Comparison of ENCODE assay signal across 21 mouse cellular contexts in the genomic region with DNA sequence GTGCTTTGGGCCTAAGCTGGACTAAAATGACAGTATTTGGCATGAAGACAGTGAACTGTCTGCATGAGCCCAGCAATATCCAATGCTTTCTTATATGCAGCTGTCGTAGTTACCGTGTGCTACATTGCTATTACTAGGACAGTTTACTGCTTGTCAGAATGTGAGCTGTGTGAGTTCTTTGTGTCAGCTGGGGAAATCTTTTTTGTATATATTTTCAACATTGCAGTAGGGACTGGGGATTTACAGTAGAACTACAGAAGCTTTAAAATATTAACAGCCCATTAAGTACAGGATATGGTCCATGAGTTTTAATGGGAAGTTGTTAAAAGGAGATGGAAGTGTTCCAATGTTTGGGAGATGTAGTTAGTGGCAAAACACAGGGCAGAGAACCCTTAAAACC. TPM values are rescaled to one million over a fixed set of nuclear protein-coding genes. Genes with fewer than 3 reads are reported as not detected.
A peak's percentile ranks its signal among the peaks of the same experiment; 100 is the strongest.
DNase-seq lines count a peak whose midpoint lies in the region; ATAC-seq and TF ChIP-seq lines count a peak whose summit lies in the region.
"Had no signal": no experiment of that assay in that cellular context is flagged by ENCODE, and none has a peak within 500 bp of the region (broad histone marks: within the 10 kb centered on the region; RNA-seq: fewer than 3 reads in every experiment).

No protein-coding gene starts in this region.

- DNase-seq in lung, embryonic 14.5 days = peak; percentile 87
- no peak for DNase-seq in lung, postnatal 10 days
- no peak for DNase-seq in stomach, postnatal 0 days (ENCODE audit: low spot score)
- no peak for DNase-seq in yolk sac, embryonic 10.5 days (ENCODE audit: low spot score)
- DNase-seq: adrenal gland, postnatal 10 days; cerebellum, adult 2 months; cerebellum, postnatal 25 days; gastrocnemius, postnatal 10 days; kidney, postnatal 4 days; lung, postnatal 14 days had no signal

- H3K4me1 ChIP-seq in intestine, embryonic 15.5 days (replicated peaks) = no peaks in the 10 kb centered on the region
- no peaks in the 10 kb centered on the region for H3K4me1 ChIP-seq in intestine, postnatal 0 days (replicated peaks; ENCODE audit: control insufficient read depth, insufficient read depth, low read length)
- no peaks in the 10 kb centered on the region for H3K4me1 ChIP-seq in lung, embryonic 14.5 days (ENCODE audit: insufficient read depth)
- no peaks in the 10 kb centered on the region for H3K4me1 ChIP-seq in stomach, embryonic 15.5 days
- no peaks in the 10 kb centered on the region for H3K4me1 ChIP-seq in stomach, postnatal 0 days (replicated peaks; ENCODE audit: control insufficient read depth, insufficient read depth)
- H3K4me1 ChIP-seq in neural tube, embryonic 15.5 days = peaks cover 2% of the 10 kb centered on the region; the same call in 1 of the 2 replicates
- H3K4me1 ChIP-seq: embryonic facial prominence, embryonic 15.5 days; forebrain, embryonic 15.5 days; midbrain, embryonic 15.5 days had no signal

- no peaks in the 10 kb centered on the region for H3K9me3 ChIP-seq in intestine, embryonic 15.5 days
- H3K9me3 ChIP-seq in intestine, postnatal 0 days (ENCODE audit: control insufficient read depth) = no peaks in the 10 kb centered on the region
- H3K9me3 ChIP-seq in lung, embryonic 14.5 days (ENCODE audit: low read depth, low read length) = no peaks in the 10 kb centered on the region
- no peaks in the 10 kb centered on the region for H3K9me3 ChIP-seq in stomach, embryonic 15.5 days
- no peaks in the 10 kb centered on the region for H3K9me3 ChIP-seq in stomach, postnatal 0 days (ENCODE audit: control insufficient read depth, low read length)
- no peaks in the 10 kb centered on the region for H3K9me3 ChIP-seq in neural tube, embryonic 15.5 days (replicated peaks)
- H3K9me3 ChIP-seq: embryonic facial prominence, embryonic 15.5 days; forebrain, embryonic 15.5 days; limb, embryonic 15.5 days; midbrain, embryonic 15.5 days had no signal

- no peak for TF ChIP-seq EP300 in stomach, postnatal 0 days (optimal IDR thresholded peaks at IDR 0.05)

- H3K4me2 ChIP-seq in intestine, embryonic 15.5 days (replicated peaks) = no peak overlapping the region
- H3K4me2 ChIP-seq in intestine, postnatal 0 days (replicated peaks; ENCODE audit: low read depth) = no peak overlapping the region
- H3K4me2 ChIP-seq in lung, embryonic 14.5 days = no peak overlapping the region
- no peak overlapping the region for H3K4me2 ChIP-seq in stomach, embryonic 15.5 days
- H3K4me2 ChIP-seq in stomach, postnatal 0 days (replicated peaks; ENCODE audit: low read depth) = no peak overlapping the region
- no peak overlapping the region for H3K4me2 ChIP-seq in neural tube, embryonic 15.5 days
- H3K4me2 ChIP-seq: embryonic facial prominence, embryonic 15.5 days; forebrain, embryonic 15.5 days; heart, embryonic 11.5 days; limb, embryonic 15.5 days; midbrain, embryonic 15.5 days had no signal

- H3K27me3 ChIP-seq in intestine, embryonic 15.5 days (replicated peaks) = no peaks in the 10 kb centered on the region
- no peaks in the 10 kb centered on the region for H3K27me3 ChIP-seq in intestine, postnatal 0 days (replicated peaks; ENCODE audit: control insufficient read depth, insufficient read depth, low read length)
- no peaks in the 10 kb centered on the region for H3K27me3 ChIP-seq in lung, embryonic 14.5 days (ENCODE audit: insufficient read depth, low read length)
- no peaks in the 10 kb centered on the region for H3K27me3 ChIP-seq in stomach, embryonic 15.5 days (replicated peaks)
- H3K27me3 ChIP-seq in stomach, postnatal 0 days (ENCODE audit: control insufficient read depth, insufficient read depth, low read length) = no peaks in the 10 kb centered on the region
- H3K27me3 ChIP-seq in neural tube, embryonic 15.5 days (replicated peaks) = no peaks in the 10 kb centered on the region
- H3K27me3 ChIP-seq: embryonic facial prominence, embryonic 15.5 days; forebrain, embryonic 15.5 days; limb, embryonic 15.5 days; midbrain, embryonic 15.5 days had no signal

- no peak for TF ChIP-seq CTCF in intestine, postnatal 0 days (IDR thresholded peaks at IDR 0.05; ENCODE audit: low read depth)
- no peak for TF ChIP-seq CTCF in lung, embryonic 14.5 days (IDR thresholded peaks at IDR 0.05; ENCODE audit: low read depth)
- TF ChIP-seq CTCF in stomach, postnatal 0 days (IDR thresholded peaks at IDR 0.05; ENCODE audit: low read depth) = no peak

- WGBS in intestine, embryonic 15.5 days = 54% methylated on average over 2 of the region's 2 CpGs
- WGBS in intestine, postnatal 0 days = 70% methylated on average over 2 of the region's 2 CpGs
- 47% methylated on average over 2 of the region's 2 CpGs for WGBS in lung, embryonic 14.5 days
- WGBS in stomach, embryonic 15.5 days = 58% methylated on average over 2 of the region's 2 CpGs
- 44% methylated on average over 2 of the region's 2 CpGs for WGBS in stomach, postnatal 0 days
- 40% methylated on average over 2 of the region's 2 CpGs for WGBS in neural tube, embryonic 15.5 days

- H3K36me3 ChIP-seq in intestine, embryonic 15.5 days = no peaks in the 10 kb centered on the region
- H3K36me3 ChIP-seq in intestine, postnatal 0 days (ENCODE audit: control insufficient read depth, insufficient read depth) = no peaks in the 10 kb centered on the region
- no peaks in the 10 kb centered on the region for H3K36me3 ChIP-seq in lung, embryonic 14.5 days (ENCODE audit: insufficient read depth)
- no peaks in the 10 kb centered on the region for H3K36me3 ChIP-seq in stomach, embryonic 15.5 days
- no peaks in the 10 kb centered on the region for H3K36me3 ChIP-seq in stomach, postnatal 0 days (ENCODE audit: control insufficient read depth, insufficient read depth, low read length)
- H3K36me3 ChIP-seq in neural tube, embryonic 15.5 days = no peaks in the 10 kb centered on the region
- H3K36me3 ChIP-seq: embryonic facial prominence, embryonic 15.5 days; forebrain, embryonic 15.5 days; midbrain, embryonic 15.5 days had no signal

- peak; percentile 17; the same call in 1 of the 2 replicates for ATAC-seq in intestine, embryonic 15.5 days
- ATAC-seq in intestine, postnatal 0 days = no peak
- peak; percentile 99 for ATAC-seq in lung, embryonic 14.5 days (ENCODE audit: insufficient read depth)
- peak; percentile 27; the same call in 1 of the 2 replicates for ATAC-seq in stomach, embryonic 15.5 days (ENCODE audit: insufficient read depth, low FRiP score, low read depth)
- ATAC-seq in stomach, postnatal 0 days (ENCODE audit: low FRiP score, low TSS enrichment) = no peak
- ATAC-seq in neural tube, embryonic 15.5 days (ENCODE audit: low FRiP score) = peak; percentile 86
- ATAC-seq: forebrain, embryonic 15.5 days; midbrain, embryonic 15.5 days had no signal

- no peak overlapping the region for H3K27ac ChIP-seq in intestine, embryonic 15.5 days
- no peak overlapping the region for H3K27ac ChIP-seq in intestine, postnatal 0 days (ENCODE audit: low read depth, low read length)
- peak overlapping the region; percentile 44; the same call in 1 of the 2 replicates for H3K27ac ChIP-seq in lung, embryonic 14.5 days (ENCODE audit: low read depth)
- no peak overlapping the region for H3K27ac ChIP-seq in stomach, embryonic 15.5 days
- H3K27ac ChIP-seq in stomach, postnatal 0 days (replicated peaks) = no peak overlapping the region
- H3K27ac ChIP-seq in neural tube, embryonic 15.5 days (replicated peaks) = no peak overlapping the region
- H3K27ac ChIP-seq: embryonic facial prominence, embryonic 15.5 days; forebrain, embryonic 15.5 days; limb, embryonic 15.5 days; liver, embryonic 14.5 days; midbrain, embryonic 15.5 days had no signal

- no peak overlapping the region for H3K9ac ChIP-seq in intestine, embryonic 15.5 days
- H3K9ac ChIP-seq in intestine, postnatal 0 days (ENCODE audit: low read depth, low read length) = no peak overlapping the region
- no peak overlapping the region for H3K9ac ChIP-seq in lung, embryonic 14.5 days
- no peak overlapping the region for H3K9ac ChIP-seq in stomach, embryonic 15.5 days
- H3K9ac ChIP-seq in stomach, postnatal 0 days (ENCODE audit: low read length) = no peak overlapping the region
- no peak overlapping the region for H3K9ac ChIP-seq in neural tube, embryonic 15.5 days (replicated peaks)
- H3K9ac ChIP-seq: embryonic facial prominence, embryonic 15.5 days; forebrain, embryonic 15.5 days; limb, embryonic 15.5 days; liver, embryonic 14.5 days; midbrain, embryonic 15.5 days had no signal

- H3K4me3 ChIP-seq in intestine, embryonic 15.5 days (replicated peaks) = no peak overlapping the region
- no peak overlapping the region for H3K4me3 ChIP-seq in intestine, postnatal 0 days (ENCODE audit: low read depth, low read length)
- H3K4me3 ChIP-seq in lung, embryonic 14.5 days (ENCODE audit: low read depth, low read length) = no peak overlapping the region
- no peak overlapping the region for H3K4me3 ChIP-seq in stomach, embryonic 15.5 days (replicated peaks)
- no peak overlapping the region for H3K4me3 ChIP-seq in stomach, postnatal 0 days (ENCODE audit: low read depth, low read length)
- no peak overlapping the region for H3K4me3 ChIP-seq in neural tube, embryonic 15.5 days (replicated peaks)
- H3K4me3 ChIP-seq: embryonic facial prominence, embryonic 15.5 days; forebrain, embryonic 15.5 days; limb, embryonic 15.5 days; midbrain, embryonic 15.5 days; myocyte had no signal

RNA-seq across cellular contexts. Expression of a gene that starts 42.1 kb away (rescaled TPM):
- 1.7 and 2.1 TPM in 2 replicates for polyA plus RNA-seq in intestine, embryonic 15.5 days (2015; fragmentation: Nextera tagmentation; extraction: Ambion mirVana)
- 0.37 and 0.58 TPM in 2 replicates for polyA plus RNA-seq in intestine, postnatal 0 days (2015; fragmentation: Nextera tagmentation; extraction: Ambion mirVana)
- polyA plus RNA-seq in lung, embryonic 14.5 days (2014; fragmentation: Nextera tagmentation; extraction: Ambion mirVana) = 4.5 and 5.9 TPM in 2 replicates
- 1.6 and 2.1 TPM in 2 replicates for polyA plus RNA-seq in stomach, embryonic 15.5 days (2015; fragmentation: Nextera tagmentation; extraction: Ambion mirVana)
- 0.56 and 0.78 TPM in 2 replicates for polyA plus RNA-seq in stomach, postnatal 0 days (2015; fragmentation: Nextera tagmentation; extraction: Ambion mirVana)
- 0.96 and 1.1 TPM in 2 replicates for polyA plus RNA-seq in neural tube, embryonic 15.5 days (2015; fragmentation: Nextera tagmentation; extraction: Ambion mirVana)

Comparison
In these comparisons a context has a peak if more than half of its experiments do, and no peak if none do; other contexts are left out.
1. ATAC-seq: peak in intestine, embryonic 15.5 days (single experiment), lung, embryonic 14.5 days (single experiment), stomach, embryonic 15.5 days (single experiment) and neural tube, embryonic 15.5 days (single experiment); none in intestine, postnatal 0 days (single experiment) and stomach, postnatal 0 days (single experiment).